Mouse (Mus musculus) forebrain, embryonic 14.5 days (tissue): Measurements from ENCODE around the gene Fam169b. TPM values are rescaled to one million over a fixed set of nuclear protein-coding genes. Genes with fewer than 3 reads are reported as not detected.

ENCODE experiments used
- ATAC-seq: fragments of 200-750 bp; cut with Nextera tagmentation; 2 replicates; pipeline ENCODE4 v1.8.0; 2017; ENCODE audit warnings: mild to moderate bottlenecking, moderate library complexity
- DNase-seq: peaks from one replicate; pipeline ENCODE4 v3.0.0-alpha.2; 2015; ENCODE audit warnings: low spot score
- H3K27ac ChIP-seq: fragments of 300-500 bp; sonication (generic); 2 replicates; pipeline ENCODE4 v1.5.1; 2014; ENCODE audit warnings: low read depth, mild to moderate bottlenecking, control low read depth, low read length, moderate library complexity
- H3K27me3 ChIP-seq: fragments of 300-500 bp; sonication (generic); replicated peaks from 2 replicates; pipeline ENCODE4 v1.6.1; 2014; ENCODE audit warnings: low read length, control low read depth, mixed read lengths; ENCODE audit not compliant: control insufficient read depth, insufficient read depth
- H3K36me3 ChIP-seq: fragments of 300-500 bp; sonication (generic); 2 replicates; pipeline ENCODE4 v1.6.1; 2014; ENCODE audit warnings: low read length, control low read depth; ENCODE audit not compliant: control insufficient read depth, insufficient read depth
- H3K4me1 ChIP-seq: fragments of 300-500 bp; sonication (generic); 2 replicates; pipeline ENCODE4 v1.6.1; 2014; ENCODE audit warnings: antibody characterized with exemption, low read length, control low read depth; ENCODE audit not compliant: control insufficient read depth, insufficient read depth
- H3K4me2 ChIP-seq: fragments of 300-500 bp; sonication (generic); 2 replicates; pipeline ENCODE4 v1.6.1; 2014; ENCODE audit warnings: mild to moderate bottlenecking, control low read depth, low read length
- H3K4me3 ChIP-seq: fragments of 300-500 bp; sonication (generic); 2 replicates; pipeline ENCODE4 v1.5.1; 2014; ENCODE audit warnings: low read depth, low read length, control low read depth
- H3K9ac ChIP-seq: fragments of 300-500 bp; sonication (generic); 2 replicates; pipeline ENCODE4 v1.6.1; 2014; ENCODE audit warnings: mild to moderate bottlenecking, low read length, control low read depth, moderate library complexity
- H3K9me3 ChIP-seq: fragments of 300-500 bp; sonication (generic); replicated peaks from 2 replicates; pipeline ENCODE4 v1.6.1; 2016; ENCODE audit warnings: low read length, control low read depth, mixed read lengths; ENCODE audit not compliant: control insufficient read depth
- WGBS: fragments of 180-500 bp; shearing (Covaris S2); extraction: QIAGEN DNeasy Blood & Tissue Kit; methylation state at CpG from one replicate; pipeline ENCODE4 v1.1.7; 2014; 5-methylcytosine and 5-hydroxymethylcytosine counted together
- polyA plus RNA-seq: library from polyadenylated mRNA; unstranded; fragments of >200 nt; fragmentation: Nextera tagmentation; extraction: Ambion mirVana; gene quantifications from 2 replicates; pipeline ENCODE4 v1.2.1, GENCODE M21; 2014

Gene Fam169b
- polyA plus RNA-seq, 1 experiment from 2014 or later = 0.11 TPM

GRCm38 (mm10) chr7:68301160-68301559, 27.5 kb downstream of the Fam169b start:
- WGBS = 90% methylated on average over 7 of the region's 7 CpGs
- no peaks in the 10 kb centered on the region for H3K27me3 ChIP-seq
- no peak overlapping the region for H3K4me2 ChIP-seq
- H3K36me3 ChIP-seq = no peaks in the 10 kb centered on the region
- no peak overlapping the region for H3K4me3 ChIP-seq
- DNase-seq (no peak), ATAC-seq (no peak)
- H3K9ac ChIP-seq = no peak overlapping the region
- H3K27ac ChIP-seq = no peak overlapping the region
- no peaks in the 10 kb centered on the region for H3K9me3 ChIP-seq
- H3K4me1 ChIP-seq = no peaks in the 10 kb centered on the region

GRCm38 (mm10) chr7:68302586-68303433, 29.2 kb downstream of the Fam169b start:
- WGBS = 35% methylated on average over 18 of the region's 18 CpGs
- H3K27ac ChIP-seq = no peak overlapping the region

GRCm38 (mm10) chr7:68303685-68304084, 30.0 kb downstream of the Fam169b start:
- no peak for DNase-seq
- WGBS = 75% methylated on average over 6 of the region's 6 CpGs

More at GRCm38 (mm10) chr7:68302586-68303433, 29.2 kb downstream of the Fam169b start:
- no peak overlapping the region for H3K4me3 ChIP-seq
- H3K4me2 ChIP-seq = peak overlapping the region; percentile 16; the same call in 1 of the 2 replicates
- no peaks in the 10 kb centered on the region for H3K36me3 ChIP-seq
- H3K27me3 ChIP-seq = no peaks in the 10 kb centered on the region
- ATAC-seq = peak; percentile 87
- peak; percentile 87 for DNase-seq
- H3K9ac ChIP-seq = no peak overlapping the region
- H3K4me1 ChIP-seq = no peaks in the 10 kb centered on the region
- no peaks in the 10 kb centered on the region for H3K9me3 ChIP-seq

GRCm38 (mm10) chr7:68305781-68306575, 32.3 kb downstream of the Fam169b start:
- WGBS = 47% methylated on average over 11 of the region's 11 CpGs
- no peak for ATAC-seq
- H3K36me3 ChIP-seq = no peaks in the 10 kb centered on the region
- H3K27ac ChIP-seq = no peak overlapping the region
- H3K27me3 ChIP-seq = no peaks in the 10 kb centered on the region
- no peak overlapping the region for H3K4me2 ChIP-seq
- H3K9ac ChIP-seq = no peak overlapping the region
- no peak for DNase-seq
- no peak overlapping the region for H3K4me3 ChIP-seq
- no peaks in the 10 kb centered on the region for H3K4me1 ChIP-seq
- no peaks in the 10 kb centered on the region for H3K9me3 ChIP-seq

More at GRCm38 (mm10) chr7:68303685-68304084, 30.0 kb downstream of the Fam169b start:
- H3K4me3 ChIP-seq = no peak overlapping the region
- H3K4me2 ChIP-seq = no peak overlapping the region
- no peak overlapping the region for H3K27ac ChIP-seq
- no peaks in the 10 kb centered on the region for H3K4me1 ChIP-seq
- no peaks in the 10 kb centered on the region for H3K36me3 ChIP-seq
- no peaks in the 10 kb centered on the region for H3K9me3 ChIP-seq
- H3K27me3 ChIP-seq = no peaks in the 10 kb centered on the region
- H3K9ac ChIP-seq = no peak overlapping the region
- ATAC-seq = no peak

- Histone ChIP-seq H3K27me3 (no peaks in the 10 kb centered on the region), H3K9ac (no peak overlapping the region), H3K9me3 (no peaks in the 10 kb centered on the region), H3K4me1 (no peaks in the 10 kb centered on the region), H3K27ac (no peak overlapping the region), H3K36me3 (no peaks in the 10 kb centered on the region), H3K4me3 (no peak overlapping the region), H3K4me2 (no peak overlapping the region)
- ATAC-seq (no peak), DNase-seq (no peak)
- WGBS = 97% methylated on average over 8 of the region's 8 CpGs
Observed at GRCm38 (mm10) chr7:68306756-68307155, 33.1 kb downstream of the Fam169b start.

GRCm38 (mm10) chr7:68311469-68311868, 37.8 kb downstream of the Fam169b start:
- Histone ChIP-seq H3K36me3 (no peaks in the 10 kb centered on the region), H3K27me3 (no peaks in the 10 kb centered on the region), H3K4me1 (no peaks in the 10 kb centered on the region), H3K4me3 (no peak overlapping the region), H3K9ac (no peak overlapping the region), H3K27ac (no peak overlapping the region), H3K4me2 (no peak overlapping the region), H3K9me3 (no peaks in the 10 kb centered on the region)
- DNase-seq = no peak
- 87% methylated on average over 6 of the region's 6 CpGs for WGBS
- ATAC-seq = no peak

- Histone ChIP-seq H3K9ac (no peak overlapping the region), H3K27me3 (no peaks in the 10 kb centered on the region), H3K4me1 (no peaks in the 10 kb centered on the region), H3K4me2 (no peak overlapping the region), H3K27ac (no peak overlapping the region), H3K9me3 (no peaks in the 10 kb centered on the region), H3K36me3 (no peaks in the 10 kb centered on the region), H3K4me3 (no peak overlapping the region)
- 89% methylated on average over 5 of the region's 5 CpGs for WGBS
- no peak for ATAC-seq
- DNase-seq = no peak
Observed at GRCm38 (mm10) chr7:68312395-68312794, 38.8 kb downstream of the Fam169b start.

GRCm38 (mm10) chr7:68313038-68313782, 39.6 kb downstream of the Fam169b start:
- Histone ChIP-seq H3K4me3 (no peak overlapping the region), H3K4me2 (no peak overlapping the region), H3K9ac (no peak overlapping the region), H3K36me3 (no peaks in the 10 kb centered on the region), H3K27ac (no peak overlapping the region), H3K4me1 (no peaks in the 10 kb centered on the region), H3K9me3 (no peaks in the 10 kb centered on the region), H3K27me3 (no peaks in the 10 kb centered on the region)
- no peak for DNase-seq
- 87% methylated on average over 14 of the region's 14 CpGs for WGBS
- ATAC-seq = no peak
